ENCODE assay signal across 20 mouse cellular contexts in the genomic region with DNA sequence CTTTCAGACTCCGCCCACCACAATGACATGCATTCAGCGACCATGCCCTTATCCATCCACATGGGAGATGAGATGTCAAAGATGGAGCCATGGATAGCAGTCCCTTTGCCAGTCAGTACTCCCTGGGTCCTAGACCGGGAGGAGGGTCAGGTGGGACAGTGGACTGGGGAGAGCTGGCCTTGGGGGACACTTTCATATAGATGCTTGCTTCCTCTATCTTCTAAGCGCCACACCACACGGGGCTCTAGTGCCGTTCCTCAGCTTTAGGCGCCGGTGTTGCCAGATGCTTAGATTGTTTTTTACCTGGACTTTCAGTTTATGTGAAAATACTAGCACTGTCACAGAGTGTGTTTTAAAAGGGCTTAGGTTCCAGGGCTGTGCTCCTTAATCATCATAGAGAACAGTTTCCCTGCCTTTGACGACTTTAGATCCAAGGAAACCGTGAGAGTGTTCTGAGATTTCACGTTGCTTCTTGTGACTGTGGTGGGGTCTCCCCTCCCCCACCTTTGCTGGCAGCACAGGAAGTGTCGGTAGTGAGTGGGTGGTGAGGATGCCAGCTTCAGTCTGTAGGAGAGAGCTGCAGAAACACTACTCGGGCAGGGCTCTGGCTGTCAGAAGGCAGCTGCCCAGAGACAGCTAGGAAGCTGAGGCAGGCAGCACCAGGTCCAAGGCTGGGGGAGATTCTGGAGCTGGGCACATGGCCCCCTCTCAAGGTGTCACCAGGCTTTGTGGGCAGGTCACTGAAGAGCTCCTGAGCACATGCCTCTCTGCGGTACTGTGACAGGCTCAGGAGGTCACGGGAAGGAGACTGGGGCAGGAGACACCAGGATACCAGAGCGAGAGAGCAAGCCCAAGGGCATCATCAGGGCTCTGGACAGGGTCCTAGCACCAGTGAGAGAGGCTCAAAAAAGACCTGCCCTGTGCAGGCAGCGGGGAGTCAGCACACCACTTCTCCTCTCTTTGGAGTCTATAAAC. TPM values are rescaled to one million over a fixed set of nuclear protein-coding genes. Genes with fewer than 3 reads are reported as not detected.
ATAC-seq lines count a peak whose summit lies in the region.
"Not testable (repeated sequence)": the region's sequence is repeated elsewhere in the genome, so short reads cannot be mapped to it uniquely, and the experiment has no call there.
"Had no signal": no experiment of that assay in that cellular context is flagged by ENCODE, and none has a peak within 500 bp of the region (broad histone marks: within the 10 kb centered on the region; RNA-seq: fewer than 3 reads in every experiment).

No protein-coding gene starts in this region.

- not testable (repeated sequence) for H3K4me3 ChIP-seq in forebrain, embryonic 15.5 days; hindbrain, embryonic 13.5 days

- not testable (repeated sequence) for H3K27me3 ChIP-seq in forebrain, embryonic 15.5 days; hindbrain, embryonic 13.5 days

- ATAC-seq in CD4-positive, CD25-positive, alpha-beta regulatory T cell, adult 4 months: peak; percentile 91
- ATAC-seq in forebrain, embryonic 15.5 days (replicated peaks): peak; percentile 74; the same call in 1 of the 2 replicates
- peak; percentile 68 for ATAC-seq in granulocyte monocyte progenitor cell, adult 5-6 weeks (replicated peaks; ENCODE audit: poor library complexity, severe bottlenecking)
- 0 out of 2 replicates have a peak, but pooled peaks have one; percentile 46 for ATAC-seq in hindbrain, embryonic 13.5 days (ENCODE audit: low FRiP score)
- ATAC-seq in inflammation-experienced regulatory T-cells, adult 6 months: peak; percentile 88
- peak; percentile 62 for ATAC-seq in megakaryocyte, adult 5-6 weeks (ENCODE audit: poor library complexity, severe bottlenecking)
- ATAC-seq in neutrophil, adult 5-6 weeks (ENCODE audit: extremely low read depth, insufficient number of reproducible peaks, low FRiP score, poor library complexity, severe bottlenecking): peak; percentile 53

- not testable (repeated sequence) for H3K9ac ChIP-seq in forebrain, embryonic 15.5 days (replicated peaks); hindbrain, embryonic 13.5 days

- WGBS in forebrain, embryonic 15.5 days: 57% methylated on average over 3 of the region's 17 CpGs
- 61% methylated on average over 3 of the region's 17 CpGs for WGBS in hindbrain, embryonic 13.5 days

- not testable (repeated sequence) for H3K27ac ChIP-seq in forebrain, embryonic 15.5 days (replicated peaks); hindbrain, embryonic 13.5 days

- H3K36me3 ChIP-seq in forebrain, embryonic 15.5 days; hindbrain, embryonic 13.5 days: not testable (repeated sequence)

- H3K4me1 ChIP-seq in forebrain, embryonic 15.5 days; hindbrain, embryonic 13.5 days (replicated peaks): not testable (repeated sequence)

- H3K9me3 ChIP-seq in forebrain, embryonic 15.5 days; hindbrain, embryonic 13.5 days: not testable (repeated sequence)

- H3K4me2 ChIP-seq in forebrain, embryonic 15.5 days (replicated peaks); hindbrain, embryonic 13.5 days: not testable (repeated sequence)

RNA-seq across cellular contexts. Expression of a gene that starts 8.1 kb away (rescaled TPM):
- polyA plus RNA-seq in CD4-positive, CD25-positive, alpha-beta regulatory T cell, adult 4 months (2017; shearing (Covaris generic)): not detected
- polyA plus RNA-seq in forebrain, embryonic 15.5 days (2015; fragmentation: Nextera tagmentation; extraction: Ambion mirVana): not detected in 2 replicates
- 11.8 and 14.1 TPM in 2 replicates for total RNA-seq in granulocyte monocyte progenitor cell, adult 5-6 weeks (2014; fragmentation: Nextera tagmentation)
- total RNA-seq in granulocyte monocyte progenitor cell, adult 5-6 weeks (2017): 4.6 and 5.9 TPM in 2 replicates
- polyA plus RNA-seq in hindbrain, embryonic 13.5 days (2015; fragmentation: Nextera tagmentation; extraction: Ambion mirVana): not detected in 2 replicates
- not detected for polyA plus RNA-seq in inflammation-experienced regulatory T-cells, adult 6 months (2017; shearing (Covaris generic))
- 0.75 and 0.91 TPM in 2 replicates for total RNA-seq in megakaryocyte, adult 5-6 weeks (2015)
- 0.44 and 1.9 TPM in 2 replicates for total RNA-seq in megakaryocyte, adult 5-6 weeks (2017)
- total RNA-seq in neutrophil, adult 5-6 weeks (2017): not detected in 2 replicates
- total RNA-seq: adrenal gland, adult 18-20 months; adrenal gland, postnatal 14 days; gastrocnemius, adult 18-20 months; gastrocnemius, postnatal 14 days; heart, postnatal 10 days; heart, postnatal 4 days; MEL had no signal
- polyA plus RNA-seq: embryonic facial prominence, embryonic 13.5 days; forebrain, embryonic 12.5 days; gonadal fat pad, adult 2 months; heart, embryonic 13.5 days; hindbrain, embryonic 14.5 days; intestine, embryonic 15.5 days had no signal

RNA-seq across cellular contexts. Expression of a gene that starts 54.8 kb away (rescaled TPM):
- polyA plus RNA-seq in CD4-positive, CD25-positive, alpha-beta regulatory T cell, adult 4 months (2017; shearing (Covaris generic)): 1 to 10 TPM in 1 of 2 experiments, under 1 TPM in 1; 0.39 to 1.5 TPM
- 0.20 and 0.42 TPM in 2 replicates for polyA plus RNA-seq in forebrain, embryonic 15.5 days (2015; fragmentation: Nextera tagmentation; extraction: Ambion mirVana)
- total RNA-seq in granulocyte monocyte progenitor cell, adult 5-6 weeks (2014; fragmentation: Nextera tagmentation): not detected in 2 replicates
- total RNA-seq in granulocyte monocyte progenitor cell, adult 5-6 weeks (2017): not detected in 2 replicates
- polyA plus RNA-seq in hindbrain, embryonic 13.5 days (2015; fragmentation: Nextera tagmentation; extraction: Ambion mirVana): 0.19 and 0.26 TPM in 2 replicates
- polyA plus RNA-seq in inflammation-experienced regulatory T-cells, adult 6 months (2017; shearing (Covaris generic)): under 1 TPM in 1 of 3 experiments, not detected in 2; 0.44 TPM
- not detected in 2 replicates for total RNA-seq in megakaryocyte, adult 5-6 weeks (2015)
- not detected in 2 replicates for total RNA-seq in megakaryocyte, adult 5-6 weeks (2017)
- total RNA-seq in neutrophil, adult 5-6 weeks (2017): 2.6 and 2.9 TPM in 2 replicates
- total RNA-seq: adrenal gland, adult 18-20 months; adrenal gland, postnatal 14 days; gastrocnemius, postnatal 14 days; heart, postnatal 10 days; heart, postnatal 4 days; MEL had no signal
- polyA plus RNA-seq: embryonic facial prominence, embryonic 13.5 days had no signal
